Mouse (Mus musculus) CH12.LX (cell line): Measurements from ENCODE around the gene Mb. TPM values are rescaled to one million over a fixed set of nuclear protein-coding genes. Genes with fewer than 3 reads are reported as not detected.

Source experiments
- DNase-seq: peaks from one replicate; pipeline ENCODE4 v3.0.0-alpha.2; 2013; ENCODE audit errors: extremely low read depth
- H3K27ac ChIP-seq: 2 replicates; pipeline ENCODE4 v1.5.1; 2012; ENCODE audit warnings: low read depth, mild to moderate bottlenecking, control low read depth, moderate library complexity; ENCODE audit not compliant: insufficient read depth
- H3K27me3 ChIP-seq: replicated peaks from 2 replicates; pipeline ENCODE3; 2012; ENCODE audit warnings: inconsistent platforms
- H3K36me3 ChIP-seq, 2 experiments: replicated peaks in 1 of 2; 2 replicates each; pipeline versions ENCODE3 to v1.6.1; 2012; ENCODE audit warnings: inconsistent platforms in 1 of 2, low read length in 1 of 2, mild to moderate bottlenecking in 1 of 2, mixed read lengths in 1 of 2, moderate library complexity in 1 of 2; ENCODE audit not compliant: control insufficient read depth in 1 of 2, insufficient read depth in 1 of 2
- H3K4me1 ChIP-seq, 2 experiments: 2 replicates each; pipeline ENCODE4 v1.6.1; 2012; ENCODE audit warnings: inconsistent platforms in 1 of 2, moderate library complexity in 1 of 2; ENCODE audit not compliant: insufficient read depth in 2 of 2, control insufficient read depth in 1 of 2
- H3K4me2 ChIP-seq: 2 replicates; pipeline ENCODE4 v1.6.1; 2012; ENCODE audit warnings: low read depth, mild to moderate bottlenecking, control low read depth; ENCODE audit not compliant: poor library complexity, insufficient read depth, severe bottlenecking
- H3K4me3 ChIP-seq, 3 experiments: fragments of 150-350 bp in 1 of 3; sonication (generic) in 1 of 3; replicated peaks in 1 of 3; 2 replicates each; pipeline versions ENCODE3 to v1.5.1; 2011 to 2012; ENCODE audit warnings: low read depth in 2 of 3, low read length in 2 of 3, mild to moderate bottlenecking in 2 of 3, moderate library complexity in 2 of 3, control low read depth in 1 of 3, improper control_type of control experiment in 1 of 3, inconsistent platforms in 1 of 3, mixed read lengths in 1 of 3; ENCODE audit not compliant: poor library complexity in 1 of 3
- H3K79me2 ChIP-seq: replicated peaks from 2 replicates; pipeline ENCODE4 v1.6.1; 2012; ENCODE audit warnings: mild to moderate bottlenecking, moderate library complexity; ENCODE audit not compliant: control insufficient read depth, poor library complexity, insufficient read depth, severe bottlenecking; ENCODE audit errors: extremely low read depth
- H3K9ac ChIP-seq: 2 replicates; pipeline ENCODE4 v1.6.1; 2012; ENCODE audit warnings: low read depth, mild to moderate bottlenecking, control low read depth, moderate library complexity; ENCODE audit not compliant: insufficient read depth
- H3K9me3 ChIP-seq: replicated peaks from 2 replicates; pipeline ENCODE3; 2012; ENCODE audit warnings: low read length, inconsistent platforms, mixed read lengths
- CHD2 ChIP-seq: IDR thresholded peaks from 2 replicates; pipeline ENCODE4 v1.6.1; 2011; ENCODE audit warnings: low read length, improper control_type of control experiment
- CTCF ChIP-seq, 2 experiments: IDR thresholded peaks in 1 of 2; conservative IDR thresholded peaks in 1 of 2; 2 replicates each; pipeline ENCODE4 v1.5.1; 2011 to 2012; ENCODE audit warnings: low read depth in 2 of 2, low read length in 2 of 2, improper control_type of control experiment in 1 of 2, inconsistent platforms in 1 of 2, mild to moderate bottlenecking in 1 of 2, moderate library complexity in 1 of 2
- E2F4 ChIP-seq: IDR thresholded peaks from 2 replicates; pipeline ENCODE4 v1.6.1; 2011; ENCODE audit warnings: low read depth, low read length, improper control_type of control experiment; ENCODE audit not compliant: insufficient replicate concordance
- GABPA ChIP-seq: IDR thresholded peaks from 2 replicates; pipeline ENCODE4 v1.6.1; 2012; ENCODE audit warnings: low read depth, low read length, improper control_type of control experiment, inconsistent platforms; ENCODE audit not compliant: insufficient replicate concordance
- JUND ChIP-seq: conservative IDR thresholded peaks from 2 replicates; pipeline ENCODE4 v1.6.1; 2011; ENCODE audit warnings: low read depth, low read length, improper control_type of control experiment
- KAT2A ChIP-seq: IDR thresholded peaks from 2 replicates; pipeline ENCODE4 v1.6.1; 2012; ENCODE audit warnings: low read length, improper control_type of control experiment, inconsistent platforms; ENCODE audit not compliant: insufficient replicate concordance
- MAFK ChIP-seq: IDR thresholded peaks from 2 replicates; pipeline ENCODE4 v1.6.1; 2011; ENCODE audit warnings: low read length, improper control_type of control experiment; ENCODE audit not compliant: insufficient replicate concordance
- MEF2A ChIP-seq: IDR thresholded peaks from 2 replicates; pipeline ENCODE4 v1.6.1; 2014; ENCODE audit warnings: low read depth, mild to moderate bottlenecking, inconsistent platforms, low read length, improper control_type of control experiment, borderline replicate concordance
- NELFE ChIP-seq: IDR thresholded peaks from 2 replicates; pipeline ENCODE4 v1.6.1; 2011; ENCODE audit warnings: low read depth, low read length, improper control_type of control experiment
- NRF1 ChIP-seq: IDR thresholded peaks from 2 replicates; pipeline ENCODE4 v1.6.1; 2014; ENCODE audit warnings: low read depth, mild to moderate bottlenecking, inconsistent platforms, low read length, improper control_type of control experiment, moderate library complexity
- POLR2A ChIP-seq: IDR thresholded peaks from 2 replicates; pipeline ENCODE4 v1.6.1; 2011; ENCODE audit warnings: low read depth, mild to moderate bottlenecking, improper control_type of control experiment, low read length
- POLR2AphosphoS2 ChIP-seq: IDR thresholded peaks from 2 replicates; pipeline ENCODE4 v1.6.1; 2011; ENCODE audit warnings: low read depth, low read length, improper control_type of control experiment
- RCOR1 ChIP-seq: conservative IDR thresholded peaks from 2 replicates; pipeline ENCODE4 v1.6.1; 2012; ENCODE audit warnings: low read depth, mild to moderate bottlenecking, inconsistent platforms, low read length, improper control_type of control experiment
- TCF12 ChIP-seq: IDR thresholded peaks from 2 replicates; pipeline ENCODE4 v1.6.1; 2014; ENCODE audit warnings: low read depth, mild to moderate bottlenecking, inconsistent platforms, low read length, improper control_type of control experiment
- UBTF ChIP-seq: IDR thresholded peaks from 2 replicates; pipeline ENCODE4 v1.6.1; 2012; ENCODE audit warnings: low read depth, mild to moderate bottlenecking, inconsistent platforms, low read length, improper control_type of control experiment, moderate library complexity
- USF2 ChIP-seq: conservative IDR thresholded peaks from 2 replicates; pipeline ENCODE4 v1.6.1; 2011; ENCODE audit warnings: low read depth, low read length, improper control_type of control experiment
- ZC3H11A ChIP-seq: IDR thresholded peaks from 2 replicates; pipeline ENCODE4 v1.6.1; 2012; ENCODE audit warnings: low read depth, mild to moderate bottlenecking, inconsistent platforms, low read length, improper control_type of control experiment
- ZKSCAN1 ChIP-seq: IDR thresholded peaks from 2 replicates; pipeline ENCODE4 v1.6.1; 2012; ENCODE audit warnings: low read depth, inconsistent platforms, low read length, improper control_type of control experiment, borderline replicate concordance
- dilution Hi-C: fragments of 300-500 bp; cut with MboI; formaldehyde crosslinking; loops from 2 replicates; pipeline ENCODE4 v1.14.3; 2020; ENCODE audit warnings: low sequenced_read_pairs; ENCODE audit not compliant: extremely low pct_unique_long_range_greater_than_20kb, extremely low pct_ligation_motif_present
- in situ Hi-C: fragments of 300-500 bp; cut with MboI; formaldehyde crosslinking; loops from 3 replicates; pipeline ENCODE4 v1.14.3; 2019; ENCODE audit warnings: low sequenced_read_pairs, low pct_ligation_motif_present, low pct_unique_long_range_greater_than_20kb, mixed read lengths
- polyA plus RNA-seq: library from polyadenylated mRNA; unstranded; fragments of >175 nt; gene quantifications from 2 replicates; pipeline ENCODE4 v1.2.1, GENCODE M21; 2012; ENCODE audit warnings: low read depth; ENCODE audit not compliant: insufficient read length
- total RNA-seq, 2 experiments: library from RNA; depleted of rRNA; stranded (reverse); fragments of 300-350 nt in 1 of 2; fragments of >200 nt in 1 of 2; gene quantifications; 2 replicates each; pipeline ENCODE4 v1.2.3; 2012 to 2014

Mb gene
- total and polyA plus RNA-seq, 3 experiments: not detected

GRCm38 (mm10) chr15:77034526-77034925 lies 15.9 kb downstream of the Mb start:
- no peak for TF ChIP-seq POLR2A
- no peak for TF ChIP-seq E2F4
- no peak for TF ChIP-seq NELFE
- no peak for DNase-seq
- H3K27me3 ChIP-seq: peaks cover 84% of the 10 kb centered on the region
- no peaks in the 10 kb centered on the region for H3K36me3 ChIP-seq
- H3K79me2 ChIP-seq: no peaks in the 10 kb centered on the region
- H3K4me3 ChIP-seq: no peak overlapping the region
- no peaks in the 10 kb centered on the region for H3K9me3 ChIP-seq
- no peak overlapping the region for H3K4me2 ChIP-seq
- H3K27ac ChIP-seq: no peak overlapping the region
- dilution Hi-C loops (no loop called here), in situ Hi-C loops (no loop called here)
- H3K4me1 ChIP-seq: 0 out of 4 replicates have a peak, but pooled peaks cover 0 to 2% of the 10 kb centered on the region in 2 experiments
- no peak overlapping the region for H3K9ac ChIP-seq

- H3K27ac ChIP-seq: no peak overlapping the region
- no peaks in the 10 kb centered on the region for H3K9me3 ChIP-seq
- H3K36me3 ChIP-seq: no peaks in the 10 kb centered on the region
- no peak overlapping the region for H3K9ac ChIP-seq
- no peak overlapping the region for H3K4me2 ChIP-seq
- H3K79me2 ChIP-seq: no peaks in the 10 kb centered on the region
- no peak for TF ChIP-seq GABPA
- TF ChIP-seq UBTF: no peak
- no peak for TF ChIP-seq POLR2A
- no peak for TF ChIP-seq MEF2A
- TF ChIP-seq TCF12: no peak
- no peak for TF ChIP-seq JUND
- TF ChIP-seq KAT2A: no peak
- no peak for TF ChIP-seq ZC3H11A
- no peak for TF ChIP-seq POLR2AphosphoS2
- no peak for TF ChIP-seq ZKSCAN1
- TF ChIP-seq MAFK: no peak
- no peak for TF ChIP-seq NRF1
- TF ChIP-seq CTCF (conservative IDR thresholded peaks at IDR 0.05 in 1 of 2, IDR thresholded peaks at IDR 0.05 in 1 of 2; ENCODE audit: low read depth in 2 of 2, low read length in 2 of 2): no peak
- TF ChIP-seq RCOR1: no peak
- TF ChIP-seq CHD2: no peak
- TF ChIP-seq USF2: no peak
- 0 out of 4 replicates have a peak, but pooled peaks cover 0 to 1% of the 10 kb centered on the region in 2 experiments for H3K4me1 ChIP-seq
- dilution Hi-C loops (no loop called here), in situ Hi-C loops (no loop called here)
- no peak overlapping the region for H3K4me3 ChIP-seq
- DNase-seq: no peak
- H3K27me3 ChIP-seq: peaks cover 82% of the 10 kb centered on the region
Measured at GRCm38 (mm10) chr15:77031271-77031670, 19.2 kb downstream of the Mb start.
